Mouse (Mus musculus): ENCODE results near the gene Slc35g2. TPM values are rescaled to one million over a fixed set of nuclear protein-coding genes. Genes with fewer than 3 reads are reported as not detected.
A peak's percentile ranks its signal among the peaks of the same experiment; 100 is the strongest.

Gene Slc35g2
- polyA plus RNA-seq, 1 experiment = 9.0 TPM

- Histone ChIP-seq H3K4me1 (ENCODE audit: control insufficient read depth, insufficient read depth, low read length) (no peaks in the 10 kb centered on the region), H3K4me3 (replicated peaks; ENCODE audit: extremely low read depth, low read depth, low read length) (no peak overlapping the region)
- DNase-seq = no peak
- WGBS = 88% methylated on average over 8 of the region's 8 CpGs
- TF ChIP-seq CTCF (IDR thresholded peaks at IDR 0.05; ENCODE audit: insufficient read depth, low read length) = no peak
- no peak for TF ChIP-seq POLR2A (IDR thresholded peaks at IDR 0.05; ENCODE audit: borderline replicate concordance, extremely low read depth, low read depth, low read length)
Observed at GRCm38 (mm10) chr9:100596317-100596716, 25.4 kb upstream of the Slc35g2 start.

- WGBS = 42% methylated on average over 4 of the region's 4 CpGs
- DNase-seq = no peak
- Histone ChIP-seq H3K4me1 (ENCODE audit: control insufficient read depth, insufficient read depth, low read length) (no peaks in the 10 kb centered on the region), H3K4me3 (replicated peaks; ENCODE audit: extremely low read depth, low read depth, low read length) (no peak overlapping the region)
- no peak for TF ChIP-seq CTCF (IDR thresholded peaks at IDR 0.05; ENCODE audit: insufficient read depth, low read length)
- TF ChIP-seq POLR2A (IDR thresholded peaks at IDR 0.05; ENCODE audit: borderline replicate concordance, extremely low read depth, low read depth, low read length) = no peak
Observed at GRCm38 (mm10) chr9:100590462-100590861, 19.6 kb upstream of the Slc35g2 start.

- DNase-seq = no peak
- Histone ChIP-seq H3K4me3 (replicated peaks; ENCODE audit: extremely low read depth, low read depth, low read length) (no peak overlapping the region), H3K4me1 (ENCODE audit: control insufficient read depth, insufficient read depth, low read length) (peaks cover 6% of the 10 kb centered on the region)
- TF ChIP-seq CTCF (IDR thresholded peaks at IDR 0.05; ENCODE audit: insufficient read depth, low read length) (no peak), POLR2A (IDR thresholded peaks at IDR 0.05; ENCODE audit: borderline replicate concordance, extremely low read depth, low read depth, low read length) (no peak)
- whole genome bisulfite sequencing = 76% methylated on average over 4 of the region's 4 CpGs
Observed at GRCm38 (mm10) chr9:100584031-100584430, 13.1 kb upstream of the Slc35g2 start.

- H3K4me3 ChIP-seq (replicated peaks; ENCODE audit: extremely low read depth, low read depth, low read length) = peak overlapping the region; percentile 43
- WGBS = 48% methylated on average over 13 of the region's 13 CpGs
- peaks cover 6% of the 10 kb centered on the region for H3K4me1 ChIP-seq (ENCODE audit: control insufficient read depth, insufficient read depth, low read length)
- TF ChIP-seq POLR2A (IDR thresholded peaks at IDR 0.05; ENCODE audit: borderline replicate concordance, extremely low read depth, low read depth, low read length) (no peak), CTCF (IDR thresholded peaks at IDR 0.05; ENCODE audit: insufficient read depth, low read length) (no peak)
- peak; percentile 26 for DNase-seq
Observed at GRCm38 (mm10) chr9:100582883-100583575, 12.1 kb upstream of the Slc35g2 start.

- no peak for TF ChIP-seq CTCF (IDR thresholded peaks at IDR 0.05; ENCODE audit: insufficient read depth, low read length)
- DNase-seq = peak; percentile 35
- Histone ChIP-seq H3K4me1 (ENCODE audit: control insufficient read depth, insufficient read depth, low read length) (peaks cover 6% of the 10 kb centered on the region), H3K4me3 (replicated peaks; ENCODE audit: extremely low read depth, low read depth, low read length) (no peak overlapping the region)
- WGBS = 59% methylated on average over 13 of the region's 13 CpGs
Observed at GRCm38 (mm10) chr9:100581543-100582492, 10.9 kb upstream of the Slc35g2 start.

- peak; percentile 25 for DNase-seq
- 62% methylated on average over 20 of the region's 20 CpGs for WGBS
- H3K4me3 ChIP-seq (replicated peaks; ENCODE audit: extremely low read depth, low read depth, low read length) = no peak overlapping the region
- TF ChIP-seq CTCF (IDR thresholded peaks at IDR 0.05; ENCODE audit: insufficient read depth, low read length) (no peak), POLR2A (IDR thresholded peaks at IDR 0.05; ENCODE audit: borderline replicate concordance, extremely low read depth, low read depth, low read length) (no peak)
- peaks cover 6% of the 10 kb centered on the region for H3K4me1 ChIP-seq (ENCODE audit: control insufficient read depth, insufficient read depth, low read length)
Observed at GRCm38 (mm10) chr9:100580196-100580740, 9.4 kb upstream of the Slc35g2 start.

- Histone ChIP-seq H3K4me1 (ENCODE audit: control insufficient read depth, insufficient read depth, low read length) (no peaks in the 10 kb centered on the region), H3K4me3 (replicated peaks; ENCODE audit: extremely low read depth, low read depth, low read length) (no peak overlapping the region)
- no peak for DNase-seq
- 40% methylated on average over 5 of the region's 5 CpGs for WGBS
- no peak for TF ChIP-seq POLR2A (IDR thresholded peaks at IDR 0.05; ENCODE audit: borderline replicate concordance, extremely low read depth, low read depth, low read length)
- TF ChIP-seq CTCF (IDR thresholded peaks at IDR 0.05; ENCODE audit: insufficient read depth, low read length) = no peak
Observed at GRCm38 (mm10) chr9:100573942-100574341, 3.1 kb upstream of the Slc35g2 start.

GRCm38 (mm10) chr9:100573300-100573699 lies 2.4 kb upstream of the Slc35g2 start:
- no peak for DNase-seq
- Histone ChIP-seq H3K4me3 (replicated peaks; ENCODE audit: extremely low read depth, low read depth, low read length) (no peak overlapping the region), H3K4me1 (ENCODE audit: control insufficient read depth, insufficient read depth, low read length) (no peaks in the 10 kb centered on the region; the same call in 1 of the 2 replicates)
- WGBS = 52% methylated on average over 2 of the region's 2 CpGs
- TF ChIP-seq POLR2A (IDR thresholded peaks at IDR 0.05; ENCODE audit: borderline replicate concordance, extremely low read depth, low read depth, low read length) = no peak

GRCm38 (mm10) chr9:100571511-100571910 lies 621 bp upstream of the Slc35g2 start:
- no peaks in the 10 kb centered on the region; the same call in 1 of the 2 replicates for H3K4me1 ChIP-seq (ENCODE audit: control insufficient read depth, insufficient read depth, low read length)
- 92% methylated on average over 1 of the region's 1 CpGs for WGBS
- H3K4me3 ChIP-seq (replicated peaks; ENCODE audit: extremely low read depth, low read depth, low read length) = no peak overlapping the region
- no peak for DNase-seq
- TF ChIP-seq CTCF (IDR thresholded peaks at IDR 0.05; ENCODE audit: insufficient read depth, low read length) (no peak), POLR2A (IDR thresholded peaks at IDR 0.05; ENCODE audit: borderline replicate concordance, extremely low read depth, low read depth, low read length) (no peak)

Measured in lung, adult 2 months (tissue).